Mouse (Mus musculus) retina, embryonic 14.5 days (tissue): ENCODE data around the gene Gm28047.

Experiments used
- DNase-seq: peaks from one replicate; pipeline ENCODE4 v3.0.0-alpha.2; 2015; ENCODE audit warnings: low spot score

Gm28047 gene

DNA sequence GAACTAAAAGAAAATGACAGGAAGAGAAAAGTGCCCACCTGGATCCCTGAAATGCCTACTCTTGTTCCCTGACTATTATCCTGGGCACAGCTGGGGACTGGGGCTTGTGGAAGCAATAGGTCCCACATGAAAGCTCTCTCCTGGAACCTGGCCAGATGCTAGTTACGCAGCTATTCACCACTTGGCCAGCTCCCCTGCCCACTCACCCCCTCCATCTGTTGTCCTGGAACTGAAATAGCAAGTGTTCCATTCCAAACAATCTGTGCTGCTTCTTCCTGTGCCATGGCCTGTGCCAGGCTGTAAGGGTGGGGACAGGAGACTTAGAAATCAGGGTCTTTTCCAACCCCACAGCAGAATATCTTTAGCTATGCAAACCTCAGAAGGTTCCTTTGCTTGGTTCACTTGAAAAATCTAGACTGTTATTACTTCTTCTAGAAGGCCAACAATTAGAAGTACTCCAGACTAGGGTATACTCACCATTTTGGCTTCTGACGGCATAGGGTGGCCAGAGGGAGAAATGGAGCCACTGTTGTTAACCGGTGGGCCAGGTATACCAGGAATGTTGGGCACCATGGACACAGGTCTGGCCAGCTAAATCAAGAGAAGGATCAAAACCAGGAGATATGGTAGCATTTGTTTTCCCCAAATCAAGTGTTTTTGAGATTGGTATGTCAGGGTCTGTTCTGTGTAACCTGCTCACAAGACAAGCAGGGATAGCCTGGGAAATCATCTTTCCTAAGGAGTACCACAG lies 78.0 kb downstream of the Gm28047 start:
- no peak for DNase-seq

DNA sequence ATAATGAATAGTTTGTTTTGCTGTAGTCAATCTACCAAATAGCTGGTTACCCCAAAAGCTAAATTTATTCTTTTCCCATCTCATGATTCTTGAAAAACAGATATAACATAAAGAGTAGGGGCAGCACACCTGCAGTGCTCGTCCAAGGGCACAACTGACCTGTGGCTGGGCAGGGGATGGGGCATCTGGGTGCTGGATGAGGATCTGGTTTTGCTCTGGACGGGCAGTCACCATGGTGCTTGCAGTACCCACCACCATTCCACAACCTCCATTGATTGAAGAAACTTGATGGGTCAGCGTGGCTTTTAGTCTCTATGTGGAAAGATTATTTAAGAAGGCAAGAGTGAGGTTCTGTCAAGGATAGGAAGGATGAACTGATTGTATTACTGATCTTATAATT lies 78.6 kb downstream of the Gm28047 start:
- no peak for DNase-seq

DNA sequence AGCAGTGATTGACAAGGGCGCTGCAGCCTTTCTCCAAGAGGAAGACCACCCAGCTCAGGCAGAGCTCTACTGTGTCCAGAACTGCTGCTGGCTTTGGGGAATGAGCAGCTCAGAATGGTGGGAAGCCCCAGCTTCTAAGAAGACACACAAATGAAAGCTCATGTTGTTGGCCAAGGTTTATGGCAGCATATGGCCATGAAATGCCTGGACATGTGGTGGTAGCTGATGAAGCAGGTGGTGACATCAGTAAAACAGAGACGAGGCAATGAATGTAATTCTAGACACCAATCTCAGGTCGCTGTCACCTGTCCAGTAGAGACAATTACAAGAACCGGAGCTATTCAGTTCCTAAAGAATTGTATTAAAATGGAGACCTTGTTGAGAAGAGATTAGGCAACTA lies 80.1 kb downstream of the Gm28047 start:
- no peak for DNase-seq

DNA sequence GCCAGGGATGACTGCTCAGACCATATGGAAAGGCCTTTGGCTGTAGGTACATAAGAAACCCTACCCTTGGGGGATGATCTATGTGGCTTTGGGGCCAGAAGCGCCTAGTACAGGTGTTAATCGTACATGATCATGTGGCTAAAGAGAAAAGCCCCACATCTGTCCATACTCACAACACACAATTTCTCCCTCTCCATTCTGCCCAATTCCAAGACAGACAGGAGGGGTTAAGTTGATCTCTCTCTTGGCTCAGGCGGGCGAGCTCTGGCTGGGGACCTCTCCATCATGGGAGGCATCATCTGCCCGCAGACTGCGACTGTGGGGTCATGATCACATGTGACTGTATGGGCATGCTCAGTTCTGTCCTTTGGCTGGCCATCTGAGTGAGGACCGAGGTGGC lies 90.9 kb downstream of the Gm28047 start:
- no peak for DNase-seq

DNA sequence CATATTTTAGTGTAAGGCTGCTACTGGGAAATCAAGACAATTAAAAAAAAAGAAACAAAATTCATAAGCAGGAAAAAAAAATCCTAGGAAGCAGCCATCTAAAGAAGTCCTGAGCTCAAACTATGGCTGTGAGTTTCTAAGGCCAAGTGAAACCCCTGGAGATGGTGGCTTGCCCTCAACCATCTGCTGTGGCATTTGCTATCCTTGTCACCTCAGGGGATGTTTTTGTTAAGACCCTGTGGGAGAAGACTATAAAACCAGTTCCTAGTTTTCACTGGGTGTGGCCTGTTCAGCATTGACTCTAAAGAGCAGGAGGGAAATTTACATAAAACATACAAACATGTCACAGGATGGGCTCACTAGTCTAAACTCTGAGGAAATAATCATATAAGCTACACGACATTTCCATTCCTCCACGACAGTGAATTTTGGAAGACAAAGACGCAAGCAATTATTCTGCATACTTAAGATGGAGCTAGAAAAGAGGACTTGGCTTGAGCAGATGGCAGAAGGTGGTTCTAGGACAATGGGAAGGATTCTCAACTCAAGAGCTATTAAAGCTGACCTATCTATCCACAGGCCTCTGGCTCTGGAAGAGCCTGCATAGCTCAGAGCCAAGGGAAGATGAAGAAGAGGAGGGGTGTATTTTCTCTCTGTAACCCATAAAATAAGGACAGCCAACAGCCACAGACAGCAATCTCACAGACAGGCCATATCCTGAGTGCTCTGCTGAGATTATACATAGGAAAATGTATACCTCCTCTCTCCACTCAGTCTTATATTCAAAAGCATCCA lies 92.6 kb downstream of the Gm28047 start:
- DNase-seq, result no peak

DNA sequence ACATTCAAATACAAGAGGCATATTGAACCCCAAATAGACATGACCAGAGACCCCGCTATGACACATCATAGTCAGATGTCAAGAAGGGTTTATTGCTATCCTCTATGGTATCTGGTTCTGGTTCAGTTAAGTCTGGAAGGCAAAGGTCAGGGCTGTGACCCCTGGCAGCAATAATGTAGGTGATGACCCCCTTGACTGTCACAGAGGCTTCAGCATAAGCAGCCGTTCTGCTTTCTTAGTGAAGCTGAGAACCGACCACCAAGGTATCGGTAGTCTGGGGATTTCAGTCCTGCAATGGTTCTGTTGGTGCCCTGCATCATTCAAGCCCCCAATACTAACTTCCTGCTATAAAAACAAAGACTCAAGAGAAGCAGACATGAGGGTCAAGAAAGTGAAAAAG lies 93.3 kb downstream of the Gm28047 start:
- no peak for DNase-seq

DNA sequence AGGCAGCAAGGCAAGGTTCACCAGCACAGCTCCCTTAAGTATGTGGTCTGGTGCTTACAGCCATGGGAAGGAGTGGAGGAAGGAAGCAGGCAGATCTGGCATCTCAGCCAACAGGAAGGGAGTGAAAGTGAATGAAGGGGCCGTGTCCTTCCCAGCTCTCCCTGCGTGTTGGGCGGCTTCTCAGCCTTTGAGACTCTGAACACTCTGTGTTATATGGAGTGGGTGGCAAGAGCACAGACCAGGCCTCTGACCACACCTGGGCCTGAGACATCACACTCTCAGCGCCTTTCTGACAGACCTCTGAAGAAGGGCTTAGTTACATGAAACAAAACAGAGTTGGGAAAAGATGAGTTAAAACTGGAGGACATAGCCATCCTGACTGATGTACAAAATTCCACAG lies 94.3 kb downstream of the Gm28047 start:
- DNase-seq, result no peak

DNA sequence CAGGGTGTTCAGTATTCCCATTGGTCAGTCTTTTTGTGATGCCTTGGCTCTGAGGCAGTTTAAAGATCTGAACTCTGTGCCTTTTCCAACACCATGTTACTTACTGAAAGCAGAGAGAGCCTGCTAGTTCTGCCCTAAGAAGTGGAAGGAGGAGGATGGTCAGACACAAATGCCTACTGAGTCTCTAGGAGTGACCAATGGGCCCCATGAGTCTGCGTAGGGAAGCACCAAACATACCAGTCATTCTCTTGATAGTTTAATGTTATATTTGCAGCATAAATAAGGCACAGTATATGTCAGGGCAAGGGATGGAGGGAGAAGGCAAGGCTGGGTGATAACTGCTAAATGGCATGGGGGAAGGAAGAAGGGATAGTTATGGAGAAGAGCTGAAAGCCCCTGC lies 96.5 kb downstream of the Gm28047 start:
- DNase-seq, result no peak

DNA sequence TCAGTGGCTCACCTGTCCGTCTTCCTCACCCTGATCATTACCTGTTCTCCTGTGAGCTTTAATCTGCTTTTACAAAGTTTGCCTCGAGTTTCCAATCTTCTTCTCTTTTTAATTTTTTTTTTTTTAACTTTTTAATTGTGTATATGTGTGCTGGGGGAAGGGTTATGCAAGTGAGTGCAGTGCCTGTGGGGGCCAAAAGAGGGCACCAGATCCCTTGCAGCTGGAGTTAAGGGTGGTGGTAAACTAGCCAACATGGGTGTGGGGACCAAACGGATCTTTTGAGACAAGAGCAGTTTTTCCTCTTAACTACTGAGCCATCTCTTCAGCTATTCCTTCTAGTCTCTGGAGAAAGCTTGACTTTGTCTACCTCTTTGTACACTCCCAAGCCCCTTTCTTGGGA lies 96.9 kb downstream of the Gm28047 start:
- DNase-seq, result no peak

DNA sequence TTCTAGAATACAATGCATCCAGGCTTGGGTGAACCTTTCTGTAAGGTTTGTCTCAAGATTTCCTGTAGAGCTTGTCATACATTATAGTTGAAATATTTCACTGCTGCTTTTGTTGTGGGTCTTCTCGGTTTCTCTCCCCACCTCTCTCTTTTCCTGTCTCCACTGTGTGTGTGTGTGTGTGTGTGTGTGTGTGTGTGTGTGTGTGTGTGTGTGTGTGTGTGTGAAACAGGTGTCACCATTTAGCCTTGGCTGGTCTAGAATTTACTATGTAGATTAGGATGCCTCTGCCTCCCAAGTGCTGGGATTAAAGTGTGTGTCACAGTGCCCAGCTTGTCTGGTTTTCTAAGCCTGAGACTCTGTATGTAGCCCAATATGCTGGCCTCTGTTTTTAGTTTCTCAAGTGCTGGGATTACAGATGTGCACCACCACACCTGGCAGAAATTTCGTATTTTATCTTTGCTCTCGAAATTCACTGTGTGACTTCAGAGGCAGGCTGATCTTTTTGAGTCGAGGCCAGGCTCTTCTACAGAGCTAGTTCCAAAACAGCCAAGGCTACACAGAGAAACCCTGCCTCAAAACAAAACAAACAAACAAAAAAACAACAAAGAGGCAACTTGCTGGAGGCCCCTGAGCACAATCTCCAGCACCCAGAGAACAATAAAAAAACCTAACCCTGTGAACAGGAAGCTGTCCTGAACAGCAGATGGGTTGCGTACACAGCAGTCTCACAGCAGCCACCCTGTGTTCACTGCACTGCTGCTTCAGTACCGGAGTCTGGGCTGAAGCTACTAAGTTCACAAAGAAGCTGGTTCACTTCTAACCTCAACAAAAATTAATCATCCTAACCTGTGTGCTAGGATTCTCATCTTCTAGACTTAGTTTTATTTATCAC lies 98.5 kb downstream of the Gm28047 start:
- DNase-seq, result no peak

DNA sequence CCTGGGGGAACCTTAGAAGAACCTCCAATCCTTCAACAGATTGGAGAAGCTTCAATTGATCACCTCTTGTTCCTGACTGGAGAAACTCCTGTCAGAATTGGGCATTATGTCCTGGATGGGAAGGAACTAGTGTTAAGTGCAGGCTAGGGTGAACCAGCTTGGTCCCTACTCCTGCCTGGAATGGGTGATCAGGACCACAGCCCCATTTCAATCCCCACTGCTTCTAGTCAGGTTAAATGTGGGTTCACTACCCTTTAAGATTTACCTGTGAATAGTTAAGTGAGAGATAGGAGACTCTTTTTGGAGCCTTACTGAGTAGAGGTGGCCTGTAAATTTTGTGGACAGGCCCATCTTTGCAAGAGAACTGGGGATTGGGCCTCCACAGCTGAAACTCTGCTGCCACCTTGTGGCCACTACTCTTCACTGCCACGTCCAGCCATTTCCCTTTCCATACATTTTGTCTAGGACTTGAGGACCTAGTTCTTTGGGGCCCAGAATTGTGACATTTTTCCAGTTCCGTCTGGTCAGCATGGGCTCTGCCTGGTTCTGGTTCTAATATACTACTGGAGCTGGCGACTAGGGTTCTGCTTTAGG lies 99.9 kb downstream of the Gm28047 start, which contains the start of gene Npff:
TSS of gene Npff (minus strand) at position 51 of the 594 bp plus-strand sequence.
- DNase-seq, result peak; percentile 94

DNA sequence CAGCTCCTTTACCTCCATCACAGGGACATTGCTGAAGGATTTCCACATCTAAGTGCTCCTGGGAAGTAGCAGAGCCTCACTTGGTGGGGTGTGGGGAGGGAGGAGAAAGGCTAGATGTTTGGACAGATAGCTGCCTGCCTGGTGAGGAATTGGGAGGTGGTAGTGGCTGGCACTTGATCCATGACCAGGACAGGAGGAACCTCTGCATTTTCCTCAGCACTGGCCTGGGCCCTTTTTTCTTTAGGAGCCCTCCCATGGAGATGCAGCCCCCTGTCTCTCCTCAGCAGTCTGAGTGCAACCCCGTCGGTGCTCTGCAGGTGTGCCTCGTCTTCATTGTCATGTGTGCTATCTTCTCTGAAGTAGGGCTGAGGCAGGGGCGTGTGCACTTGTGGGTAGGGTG lies 103.4 kb downstream of the Gm28047 start:
- no peak for DNase-seq

DNA sequence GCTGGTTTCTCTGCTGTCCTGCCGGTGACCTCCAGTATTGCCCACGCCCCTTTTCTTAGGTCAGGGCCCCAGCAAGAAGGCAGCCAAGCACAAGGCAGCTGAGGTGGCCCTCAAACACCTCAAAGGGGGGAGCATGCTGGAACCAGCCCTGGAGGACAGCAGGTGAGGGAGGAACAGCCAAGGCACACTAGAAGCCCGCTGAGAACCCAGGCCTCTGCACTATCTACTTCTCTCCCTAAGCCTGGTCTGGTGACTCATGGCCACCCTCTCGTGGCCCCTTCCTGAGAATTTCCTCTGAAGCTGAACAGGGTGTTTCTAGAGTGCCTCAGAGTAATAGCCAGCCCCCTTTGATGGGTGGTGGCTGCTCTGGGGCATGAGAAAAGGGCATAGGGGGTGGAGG lies 104.5 kb downstream of the Gm28047 start:
- no peak for DNase-seq

DNA sequence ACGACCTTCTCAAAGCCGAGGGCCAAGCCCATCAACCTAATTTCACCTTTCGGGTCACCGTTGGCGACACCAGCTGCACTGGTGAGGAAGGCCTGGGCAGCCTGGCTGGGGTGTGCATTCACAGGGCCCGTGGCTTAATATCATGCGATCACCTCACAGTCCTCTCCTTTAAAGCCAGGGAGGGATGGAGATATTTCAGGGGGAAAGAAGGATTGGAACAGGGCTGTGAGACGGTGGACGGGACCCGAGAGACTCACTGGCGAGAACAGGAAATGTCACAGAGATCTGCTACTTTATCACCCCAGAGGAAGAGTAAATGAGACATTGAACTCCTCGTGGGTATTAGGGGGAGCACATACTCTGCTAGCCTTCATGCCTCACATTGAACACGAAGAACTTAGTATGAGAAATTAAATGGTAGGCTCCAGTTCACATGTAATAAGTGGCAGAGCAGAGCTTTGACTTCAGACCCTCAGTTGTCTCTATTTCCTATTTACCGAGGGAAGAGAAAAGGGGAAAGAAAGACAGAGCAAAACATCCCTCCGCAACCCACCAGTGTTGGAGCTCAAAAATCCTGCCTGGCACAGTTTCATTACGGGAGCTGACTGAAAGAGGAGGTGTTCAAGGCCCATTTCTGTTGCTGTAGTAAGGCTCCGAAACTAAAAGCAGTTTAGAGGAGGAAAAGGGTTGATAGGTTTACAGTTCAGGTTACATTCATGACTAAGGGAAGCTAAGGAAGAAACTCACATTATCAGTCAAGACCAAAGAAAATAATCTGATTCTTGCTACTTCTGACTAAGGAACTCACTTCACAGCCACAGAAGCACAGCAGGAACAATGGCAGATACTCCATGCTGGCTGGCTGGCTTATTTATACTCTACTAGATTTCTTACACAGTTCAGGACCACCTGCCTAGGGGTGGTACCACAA lies 105.4 kb downstream of the Gm28047 start:
- DNase-seq, result no peak

DNA sequence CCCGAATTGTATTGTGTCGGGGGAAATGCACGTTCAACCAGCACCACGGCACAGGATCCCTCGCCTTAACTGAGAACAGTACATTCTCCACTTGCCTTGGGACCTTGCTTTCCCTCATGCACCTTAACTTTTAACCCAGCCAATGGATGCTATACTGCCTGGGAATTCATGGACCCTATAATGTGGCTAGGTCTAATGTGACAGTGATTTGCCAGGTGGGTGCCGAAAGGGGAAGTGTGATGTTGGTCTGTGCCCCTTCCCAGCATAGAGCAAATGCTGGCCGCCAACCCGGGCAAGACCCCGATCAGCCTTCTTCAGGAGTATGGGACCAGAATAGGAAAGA lies 106.0 kb downstream of the Gm28047 start:
- no peak for DNase-seq

DNA sequence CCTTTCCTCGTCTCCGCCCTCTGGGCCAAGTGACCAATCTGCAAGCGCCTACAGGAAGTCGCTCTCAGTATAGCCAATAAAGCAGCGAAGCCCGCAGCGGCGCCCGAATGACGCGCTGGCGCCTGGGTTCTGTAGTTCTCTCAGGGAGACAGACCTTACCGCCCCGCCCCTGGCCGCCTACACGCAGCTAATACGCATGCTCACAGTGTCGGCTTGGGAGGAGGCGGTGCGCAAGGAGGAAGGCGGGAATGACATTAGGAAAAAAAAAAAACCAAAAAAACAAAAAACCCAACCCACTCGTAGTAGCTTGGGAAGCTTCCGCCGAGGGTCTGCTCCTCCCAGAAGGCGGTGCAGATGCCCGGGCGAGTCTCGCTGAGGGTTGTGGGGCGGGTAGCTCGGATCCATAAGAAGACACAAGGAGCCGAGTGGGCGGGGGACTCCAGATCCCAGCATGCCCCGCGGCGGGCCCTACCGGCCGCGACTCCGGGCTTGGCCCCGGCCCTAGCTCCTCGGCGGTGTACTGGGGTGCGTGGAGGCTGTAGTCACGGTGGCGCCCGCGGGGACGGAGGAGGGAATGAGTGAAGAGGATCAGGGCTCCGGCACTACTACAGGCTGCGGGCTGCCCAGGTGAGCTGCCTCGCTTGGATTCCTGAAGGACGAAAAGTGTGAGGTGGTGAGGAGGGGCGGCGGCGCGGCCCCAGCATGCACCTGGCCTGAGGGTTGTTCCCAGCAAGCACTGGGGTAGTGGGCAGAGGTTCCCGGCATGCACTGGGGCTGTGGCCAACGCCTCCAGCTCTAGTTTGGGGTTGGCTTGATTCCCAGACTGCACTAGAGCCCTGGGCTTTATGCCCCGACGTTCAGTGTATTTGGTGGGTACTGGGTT lies 106.7 kb downstream of the Gm28047 start, which contains the start of gene Tarbp2:
TSS of gene Tarbp2 (plus strand) at position 217 of the 883 bp plus-strand sequence.
- DNase-seq, result peak; percentile 99

DNA sequence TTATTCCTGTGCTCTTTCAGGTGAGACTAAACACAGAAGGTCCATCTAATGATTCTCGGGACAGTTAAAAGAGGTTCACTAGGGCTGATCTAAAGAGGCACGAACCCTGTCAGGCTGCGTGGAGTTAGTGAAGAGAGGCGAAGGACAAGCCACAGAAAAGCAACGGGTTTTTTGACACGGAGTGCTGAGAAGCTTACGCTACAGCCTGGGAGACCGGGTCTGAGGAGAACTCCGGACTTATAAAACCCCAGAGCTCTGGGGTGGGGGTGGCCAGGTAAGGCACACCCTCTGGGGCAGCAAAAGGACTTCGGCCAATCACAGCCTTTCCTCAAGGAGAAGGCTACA lies 107.3 kb downstream of the Gm28047 start:
- no peak for DNase-seq

DNA sequence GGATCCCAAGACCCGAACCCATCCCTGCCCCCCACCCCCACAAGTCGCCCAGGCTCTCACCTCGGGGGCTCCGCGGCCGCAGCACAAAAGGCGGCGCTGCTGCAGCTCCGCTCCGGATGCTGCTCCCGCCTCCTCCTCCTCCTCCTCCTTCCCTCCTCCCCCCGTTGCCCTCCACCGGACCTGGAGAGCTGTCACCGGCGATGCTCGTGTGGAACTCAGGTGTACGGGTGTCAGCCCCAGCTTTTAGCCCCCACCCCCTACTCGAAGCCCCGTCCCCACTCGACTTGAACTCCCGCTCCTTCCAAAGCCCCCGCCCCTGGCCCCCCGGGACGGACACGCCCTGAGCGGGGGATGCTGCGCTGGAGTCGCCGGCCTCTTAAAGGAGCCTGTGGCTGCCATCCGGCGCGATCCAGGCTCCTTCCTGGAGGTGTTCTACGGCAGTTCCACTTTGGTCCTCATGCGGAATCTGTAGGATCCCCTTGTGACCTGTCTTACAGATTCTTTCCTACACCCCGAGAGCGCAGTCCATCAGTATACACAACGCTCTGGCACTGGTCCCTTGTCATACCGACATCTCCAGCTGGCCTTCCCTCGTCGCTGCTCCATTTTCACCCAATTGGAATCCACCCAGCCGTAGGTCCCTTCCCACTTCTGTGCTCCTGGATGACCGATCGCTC lies 108.0 kb downstream of the Gm28047 start, which contains the start of gene Map3k12:
TSS of gene Map3k12 (minus strand) at position 337 of the 677 bp plus-strand sequence.
- DNase-seq, result peak; percentile 71

DNA sequence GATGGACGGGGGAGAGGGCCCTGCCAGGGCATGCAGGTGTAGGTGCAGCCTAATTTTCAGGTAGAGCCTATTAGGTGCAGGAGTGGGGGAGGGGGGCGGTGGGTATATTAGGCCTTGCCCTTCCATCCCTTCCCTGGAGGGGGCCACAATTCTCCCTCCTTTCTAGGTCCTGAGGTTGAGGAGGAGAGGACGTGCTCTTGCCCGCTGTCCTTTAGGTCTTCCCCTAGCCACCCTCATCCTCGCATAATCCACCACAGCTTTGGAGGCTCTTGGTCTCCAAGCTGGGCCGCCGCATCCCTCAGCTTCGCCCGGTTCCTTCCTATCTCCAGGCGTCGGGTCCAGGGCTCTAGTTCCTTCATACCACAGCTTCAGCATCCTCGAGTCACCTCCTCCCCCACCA lies 108.6 kb downstream of the Gm28047 start:
- no peak for DNase-seq
